Mouse (Mus musculus) bone marrow, adult 2 months (tissue): Measurements from ENCODE around the gene Casp9.

ENCODE experiments used
- CTCF ChIP-seq: fragments of 200-500 bp; IDR thresholded peaks from 2 replicates; pipeline ENCODE4 v1.5.1; 2011; ENCODE audit warnings: low read length, control low read depth; ENCODE audit not compliant: control insufficient read depth, insufficient read depth
- POLR2A ChIP-seq: fragments of 200-500 bp; IDR thresholded peaks from 2 replicates; pipeline ENCODE4 v1.6.1; 2011; ENCODE audit warnings: low read depth, mild to moderate bottlenecking, control low read depth, low read length, borderline replicate concordance; ENCODE audit not compliant: control insufficient read depth

GRCm38 (mm10) chr4:141760942-141761341, 32.5 kb upstream of the Casp9 start:
- TF ChIP-seq POLR2A (no peak), CTCF (no peak)
